Mouse (Mus musculus) midbrain, embryonic 12.5 days (tissue): ENCODE data around the gene Olfr718-ps1. TPM values are rescaled to one million over a fixed set of nuclear protein-coding genes. Genes with fewer than 3 reads are reported as not detected.

Experiments used
- microRNA-seq: library from miRNA; unstranded; fragments of <30 nt; microRNA quantifications from one replicate; pipeline ENCODE4, GENCODE M21; 2017
- polyA plus RNA-seq: library from polyadenylated mRNA; unstranded; fragments of >200 nt; fragmentation: Nextera tagmentation; extraction: Ambion mirVana; gene quantifications from 2 replicates; pipeline ENCODE4 v1.2.1, GENCODE M21; 2016

The Olfr718-ps1 gene
- polyA plus RNA-seq, 1 experiment from 2014 or later, result not detected

Small RNA genes lying within 50 kb of the gene (microRNA-seq; reads per million reads assigned to microRNA genes)
- not detected for gene Gm44405

Other genes with a start within 250 kb of the Olfr718-ps1 start
- 12,547 and 14,098 TPM in 2 replicates for gene Actb, start 240.8 kb downstream of the Olfr718-ps1 start, polyA plus RNA-seq
- gene Fscn1, start 187.2 kb downstream of the Olfr718-ps1 start, polyA plus RNA-seq, result 707 and 742 TPM in 2 replicates
- gene Rnf216, start 34.6 kb downstream of the Olfr718-ps1 start, polyA plus RNA-seq, result 49.8 and 51.1 TPM in 2 replicates
- 16.2 and 17.8 TPM in 2 replicates for gene Rbak, start 33.2 kb upstream of the Olfr718-ps1 start, polyA plus RNA-seq
- not detected in 2 replicates for gene Spdye4b, start 33.4 kb upstream of the Olfr718-ps1 start, polyA plus RNA-seq
- gene Spdye4a, start 79.3 kb upstream of the Olfr718-ps1 start, polyA plus RNA-seq, result not detected in 2 replicates
- 28.2 and 29.0 TPM in 2 replicates for gene Zfp12, start 87.6 kb upstream of the Olfr718-ps1 start, polyA plus RNA-seq
- 17.9 and 18.4 TPM in 2 replicates for gene Zfp316, start 122.4 kb upstream of the Olfr718-ps1 start, polyA plus RNA-seq
- gene Zfp853, start 146.0 kb upstream of the Olfr718-ps1 start, polyA plus RNA-seq, result 0.08 TPM in 1 of 2 replicates, not detected in the other
- gene E130309D02Rik, start 167.8 kb upstream of the Olfr718-ps1 start, polyA plus RNA-seq, result 54.1 and 55.5 TPM in 2 replicates
- gene Zdhhc4, start 181.7 kb upstream of the Olfr718-ps1 start, polyA plus RNA-seq, result 77.9 and 83.9 TPM in 2 replicates
- 0.21 and 0.24 TPM in 2 replicates for gene Grid2ip, start 209.8 kb upstream of the Olfr718-ps1 start, polyA plus RNA-seq